Mouse (Mus musculus) intestine, postnatal 0 days (tissue): ENCODE data around the gene Fez2. TPM values are rescaled to one million over a fixed set of nuclear protein-coding genes. Genes with fewer than 3 reads are reported as not detected.
A peak's percentile ranks its signal among the peaks of the same experiment; 100 is the strongest.

Experiments
- ATAC-seq: fragments of 200-750 bp; cut with Nextera tagmentation; 2 replicates; pipeline ENCODE4 v1.8.0; 2017; ENCODE audit warnings: mild to moderate bottlenecking, moderate TSS enrichment, moderate library complexity
- H3K27ac ChIP-seq: fragments of 300-500 bp; sonication (generic); 2 replicates; pipeline ENCODE4 v1.5.1; 2014; ENCODE audit warnings: mild to moderate bottlenecking, low read depth, low read length, moderate library complexity
- H3K27me3 ChIP-seq: fragments of 300-500 bp; sonication (generic); replicated peaks from 2 replicates; pipeline ENCODE4 v1.6.1; 2014; ENCODE audit warnings: low read length, mixed read lengths; ENCODE audit not compliant: control insufficient read depth, insufficient read depth
- H3K36me3 ChIP-seq: fragments of 300-500 bp; sonication (generic); 2 replicates; pipeline ENCODE4 v1.6.1; 2014; ENCODE audit warnings: mild to moderate bottlenecking, moderate library complexity; ENCODE audit not compliant: control insufficient read depth, insufficient read depth
- H3K4me1 ChIP-seq: fragments of 300-500 bp; sonication (generic); replicated peaks from 2 replicates; pipeline ENCODE4 v1.6.1; 2014; ENCODE audit warnings: antibody characterized with exemption, low read length, mixed read lengths; ENCODE audit not compliant: control insufficient read depth, insufficient read depth
- H3K4me2 ChIP-seq: fragments of 300-500 bp; sonication (generic); replicated peaks from 2 replicates; pipeline ENCODE4 v1.6.1; 2014; ENCODE audit warnings: low read depth, mild to moderate bottlenecking, moderate library complexity
- H3K4me3 ChIP-seq: fragments of 300-500 bp; sonication (generic); 2 replicates; pipeline ENCODE4 v1.5.1; 2014; ENCODE audit warnings: low read depth, low read length
- H3K9ac ChIP-seq: fragments of 300-500 bp; sonication (generic); 2 replicates; pipeline ENCODE4 v1.6.1; 2014; ENCODE audit warnings: mild to moderate bottlenecking, low read depth, low read length
- H3K9me3 ChIP-seq: fragments of 300-500 bp; sonication (generic); 2 replicates; pipeline ENCODE4 v1.6.1; 2016; ENCODE audit warnings: mixed run types; ENCODE audit not compliant: control insufficient read depth
- CTCF ChIP-seq: sonication (generic); IDR thresholded peaks from 2 replicates; pipeline ENCODE4 v1.5.1; 2016; ENCODE audit warnings: low read depth, mild to moderate bottlenecking, control low read depth, antibody characterized with exemption, moderate library complexity
- WGBS: fragments of 180-500 bp; shearing (Covaris S2); extraction: QIAGEN DNeasy Blood & Tissue Kit; methylation state at CpG from one replicate; pipeline ENCODE4 v1.1.7; 2014; 5-methylcytosine and 5-hydroxymethylcytosine counted together
- polyA plus RNA-seq: library from polyadenylated mRNA; unstranded; fragments of >200 nt; fragmentation: Nextera tagmentation; extraction: Ambion mirVana; gene quantifications from 2 replicates; pipeline ENCODE4 v1.2.1, GENCODE M21; 2015

Gene Fez2
- polyA plus RNA-seq, 1 experiment from 2014 or later = 59.4 TPM

- Histone ChIP-seq H3K4me2 (no peak overlapping the region), H3K4me3 (no peak overlapping the region), H3K9ac (no peak overlapping the region; the same call in 1 of the 2 replicates), H3K27ac (peak overlapping the region; percentile 76), H3K4me1 (peaks cover 18% of the 10 kb centered on the region), H3K27me3 (no peaks in the 10 kb centered on the region), H3K36me3 (no peaks in the 10 kb centered on the region; the same call in 1 of the 2 replicates), H3K9me3 (no peaks in the 10 kb centered on the region)
- no peak for TF ChIP-seq CTCF
- 64% methylated on average over 9 of the region's 9 CpGs for WGBS
- ATAC-seq = no peak
These were observed 14.1 kb downstream of the Fez2 start for GRCm38 (mm10) chr17:78403804-78404203.

GRCm38 (mm10) chr17:78403229-78403628 lies 14.7 kb downstream of the Fez2 start:
- H3K4me2 ChIP-seq = no peak overlapping the region
- 44% methylated on average over 4 of the region's 4 CpGs for WGBS
- no peak overlapping the region for H3K4me3 ChIP-seq
- H3K27ac ChIP-seq = peak overlapping the region; percentile 76
- no peak for TF ChIP-seq CTCF
- no peaks in the 10 kb centered on the region for H3K27me3 ChIP-seq
- no peak for ATAC-seq
- no peak overlapping the region for H3K9ac ChIP-seq
- H3K36me3 ChIP-seq = no peaks in the 10 kb centered on the region; the same call in 1 of the 2 replicates
- peaks cover 18% of the 10 kb centered on the region for H3K4me1 ChIP-seq
- H3K9me3 ChIP-seq = no peaks in the 10 kb centered on the region

GRCm38 (mm10) chr17:78402174-78402573 lies 15.8 kb downstream of the Fez2 start:
- H3K27me3 ChIP-seq = no peaks in the 10 kb centered on the region
- H3K27ac ChIP-seq = peak overlapping the region; percentile 79
- H3K4me1 ChIP-seq = peaks cover 18% of the 10 kb centered on the region
- H3K4me2 ChIP-seq = no peak overlapping the region
- no peaks in the 10 kb centered on the region for H3K9me3 ChIP-seq
- ATAC-seq = peak; percentile 14; the same call in 1 of the 2 replicates
- 35% methylated on average over 6 of the region's 6 CpGs for WGBS
- H3K9ac ChIP-seq = no peak overlapping the region
- no peaks in the 10 kb centered on the region; the same call in 1 of the 2 replicates for H3K36me3 ChIP-seq
- TF ChIP-seq CTCF = no peak
- H3K4me3 ChIP-seq = no peak overlapping the region

- TF ChIP-seq CTCF = no peak
- WGBS = 38% methylated on average over 4 of the region's 4 CpGs
- no peak overlapping the region for H3K4me2 ChIP-seq
- H3K27ac ChIP-seq = peak overlapping the region; percentile 79
- no peaks in the 10 kb centered on the region for H3K27me3 ChIP-seq
- H3K36me3 ChIP-seq = no peaks in the 10 kb centered on the region; the same call in 1 of the 2 replicates
- H3K9me3 ChIP-seq = no peaks in the 10 kb centered on the region
- ATAC-seq = peak; percentile 78
- no peak overlapping the region for H3K4me3 ChIP-seq
- no peak overlapping the region for H3K9ac ChIP-seq
- H3K4me1 ChIP-seq = peaks cover 18% of the 10 kb centered on the region
These were observed 16.2 kb downstream of the Fez2 start for GRCm38 (mm10) chr17:78401713-78402112.

- H3K9me3 ChIP-seq = no peaks in the 10 kb centered on the region
- H3K4me1 ChIP-seq = peaks cover 18% of the 10 kb centered on the region
- no peak for TF ChIP-seq CTCF
- no peak overlapping the region for H3K4me3 ChIP-seq
- H3K9ac ChIP-seq = no peak overlapping the region
- H3K27me3 ChIP-seq = no peaks in the 10 kb centered on the region
- no peaks in the 10 kb centered on the region; the same call in 1 of the 2 replicates for H3K36me3 ChIP-seq
- peak overlapping the region; percentile 79 for H3K27ac ChIP-seq
- H3K4me2 ChIP-seq = no peak overlapping the region
- ATAC-seq = peak; percentile 89
- WGBS = 32% methylated on average over 6 of the region's 6 CpGs
These were observed 16.6 kb downstream of the Fez2 start for GRCm38 (mm10) chr17:78401311-78401710.

GRCm38 (mm10) chr17:78400130-78400840 lies 17.7 kb downstream of the Fez2 start:
- H3K4me1 ChIP-seq = peaks cover 18% of the 10 kb centered on the region
- no peaks in the 10 kb centered on the region for H3K9me3 ChIP-seq
- 60% methylated on average over 12 of the region's 12 CpGs for WGBS
- H3K9ac ChIP-seq = no peak overlapping the region
- H3K36me3 ChIP-seq = no peaks in the 10 kb centered on the region; the same call in 1 of the 2 replicates
- no peak overlapping the region for H3K4me2 ChIP-seq
- ATAC-seq = no peak
- H3K27me3 ChIP-seq = no peaks in the 10 kb centered on the region
- no peak overlapping the region for H3K4me3 ChIP-seq
- no peak for TF ChIP-seq CTCF
- H3K27ac ChIP-seq = peak overlapping the region; percentile 79
